Mouse (Mus musculus) midbrain, embryonic 12.5 days (tissue): ENCODE measurements around the gene Pdyn. TPM values are rescaled to one million over a fixed set of nuclear protein-coding genes. Genes with fewer than 3 reads are reported as not detected.

Experiments used
- ATAC-seq: fragments of 200-750 bp; cut with Nextera tagmentation; 2 replicates; pipeline ENCODE4 v1.8.0; 2017; ENCODE audit warnings: low read depth, moderate TSS enrichment, moderate library complexity; ENCODE audit not compliant: low FRiP score
- H3K27ac ChIP-seq: fragments of 300-500 bp; sonication (generic); replicated peaks from 2 replicates; pipeline ENCODE4 v1.5.1; 2016; ENCODE audit warnings: mild to moderate bottlenecking
- H3K27me3 ChIP-seq: fragments of 300-500 bp; sonication (generic); 2 replicates; pipeline ENCODE4 v1.6.1; 2016; ENCODE audit warnings: mild to moderate bottlenecking
- H3K36me3 ChIP-seq: fragments of 300-500 bp; sonication (generic); 2 replicates; pipeline ENCODE4 v1.6.1; 2016
- H3K4me1 ChIP-seq: fragments of 300-500 bp; sonication (generic); 2 replicates; pipeline ENCODE4 v1.6.1; 2016
- H3K4me2 ChIP-seq: fragments of 300-500 bp; sonication (generic); replicated peaks from 2 replicates; pipeline ENCODE4 v1.6.1; 2016; ENCODE audit warnings: mild to moderate bottlenecking, moderate library complexity
- H3K4me3 ChIP-seq: fragments of 300-500 bp; sonication (generic); 2 replicates; pipeline ENCODE4 v1.5.1; 2016; ENCODE audit warnings: mild to moderate bottlenecking
- H3K9ac ChIP-seq: fragments of 300-500 bp; sonication (generic); replicated peaks from 2 replicates; pipeline ENCODE4 v1.6.1; 2016; ENCODE audit warnings: mild to moderate bottlenecking, moderate library complexity
- H3K9me3 ChIP-seq: fragments of 300-500 bp; sonication (generic); 2 replicates; pipeline ENCODE4 v1.6.1; 2016; ENCODE audit warnings: mild to moderate bottlenecking
- WGBS: fragments of 180-500 bp; shearing (Covaris S2); methylation state at CpG from one replicate; pipeline ENCODE4 v1.1.7; 2016; 5-methylcytosine and 5-hydroxymethylcytosine counted together
- polyA plus RNA-seq: library from polyadenylated mRNA; unstranded; fragments of >200 nt; fragmentation: Nextera tagmentation; extraction: Ambion mirVana; gene quantifications from 2 replicates; pipeline ENCODE4 v1.2.1, GENCODE M21; 2016

Gene Pdyn
- polyA plus RNA-seq, 1 experiment from 2014 or later, result 1.4 TPM

DNA sequence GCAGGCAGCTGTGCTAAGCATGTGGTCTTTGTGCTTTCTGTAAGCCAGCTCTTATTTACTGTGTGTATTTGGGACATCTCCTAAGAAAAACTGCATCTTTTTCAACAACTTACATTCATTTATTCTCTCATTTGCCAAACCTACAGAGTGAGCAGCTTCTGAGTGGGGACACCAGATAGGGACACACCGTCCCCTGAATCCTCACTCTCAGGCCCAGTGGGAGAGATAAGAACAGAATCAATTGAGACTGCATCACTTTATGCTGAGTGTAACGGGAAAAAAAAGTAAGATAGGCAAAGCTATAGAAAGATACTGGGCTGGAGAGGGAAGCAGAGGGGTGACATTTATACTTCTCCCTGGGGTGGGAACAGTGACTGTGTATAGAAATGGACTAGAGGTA is 46.0 kb downstream of the Pdyn start:
- 81% methylated on average over 2 of the region's 2 CpGs for WGBS
- H3K4me1 ChIP-seq, result 0 out of 2 replicates have a peak, but pooled peaks cover 5% of the 10 kb centered on the region
- no peak overlapping the region for H3K27ac ChIP-seq
- ATAC-seq, result no peak
- H3K4me2 ChIP-seq, result no peak overlapping the region
- no peaks in the 10 kb centered on the region for H3K9me3 ChIP-seq
- H3K27me3 ChIP-seq, result no peaks in the 10 kb centered on the region
- H3K36me3 ChIP-seq, result no peaks in the 10 kb centered on the region
- no peak overlapping the region for H3K9ac ChIP-seq
- no peak overlapping the region for H3K4me3 ChIP-seq

DNA sequence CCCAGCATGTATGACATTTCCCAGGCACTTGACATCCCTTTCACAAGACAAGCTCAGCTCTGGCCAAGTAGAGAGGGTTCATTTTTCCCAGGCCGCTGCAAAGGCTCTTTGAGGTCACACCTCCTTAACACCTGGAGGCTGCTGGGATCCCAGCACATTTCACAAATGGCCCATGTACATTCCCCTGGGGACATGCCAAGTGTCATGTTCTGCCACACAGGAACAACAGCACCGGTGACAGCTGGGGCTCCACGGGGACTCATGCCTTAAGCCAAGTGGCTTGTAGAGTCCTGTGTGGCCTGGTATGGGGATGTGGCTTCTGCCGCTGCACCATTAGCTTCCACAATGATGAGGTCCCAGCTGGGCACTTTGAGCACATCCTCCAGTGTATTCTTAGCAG is 47.0 kb downstream of the Pdyn start:
- no peak overlapping the region for H3K4me2 ChIP-seq
- no peaks in the 10 kb centered on the region for H3K27me3 ChIP-seq
- 79% methylated on average over 4 of the region's 4 CpGs for WGBS
- no peaks in the 10 kb centered on the region for H3K36me3 ChIP-seq
- no peaks in the 10 kb centered on the region for H3K9me3 ChIP-seq
- no peak overlapping the region for H3K9ac ChIP-seq
- H3K27ac ChIP-seq, result no peak overlapping the region
- H3K4me1 ChIP-seq, result 0 out of 2 replicates have a peak, but pooled peaks cover 6% of the 10 kb centered on the region
- H3K4me3 ChIP-seq, result no peak overlapping the region
- no peak for ATAC-seq

Other genes starting within 250 kb of the Pdyn start
- gene F830045P16Rik, start 163.2 kb downstream of the Pdyn start, polyA plus RNA-seq, result not detected in 2 replicates
- gene Sirpa, start 107.0 kb downstream of the Pdyn start, polyA plus RNA-seq, result 18.3 and 21.6 TPM in 2 replicates
- 15.5 and 17.2 TPM in 2 replicates for gene Stk35, start 100.7 kb upstream of the Pdyn start, polyA plus RNA-seq